Mouse (Mus musculus): ENCODE measurements around the gene Rexo4. TPM values are rescaled to one million over a fixed set of nuclear protein-coding genes. Genes with fewer than 3 reads are reported as not detected.

Rexo4 gene
- total RNA-seq, 2 experiments from 2014 or later, result 16.0 to 19.1 TPM

DNA sequence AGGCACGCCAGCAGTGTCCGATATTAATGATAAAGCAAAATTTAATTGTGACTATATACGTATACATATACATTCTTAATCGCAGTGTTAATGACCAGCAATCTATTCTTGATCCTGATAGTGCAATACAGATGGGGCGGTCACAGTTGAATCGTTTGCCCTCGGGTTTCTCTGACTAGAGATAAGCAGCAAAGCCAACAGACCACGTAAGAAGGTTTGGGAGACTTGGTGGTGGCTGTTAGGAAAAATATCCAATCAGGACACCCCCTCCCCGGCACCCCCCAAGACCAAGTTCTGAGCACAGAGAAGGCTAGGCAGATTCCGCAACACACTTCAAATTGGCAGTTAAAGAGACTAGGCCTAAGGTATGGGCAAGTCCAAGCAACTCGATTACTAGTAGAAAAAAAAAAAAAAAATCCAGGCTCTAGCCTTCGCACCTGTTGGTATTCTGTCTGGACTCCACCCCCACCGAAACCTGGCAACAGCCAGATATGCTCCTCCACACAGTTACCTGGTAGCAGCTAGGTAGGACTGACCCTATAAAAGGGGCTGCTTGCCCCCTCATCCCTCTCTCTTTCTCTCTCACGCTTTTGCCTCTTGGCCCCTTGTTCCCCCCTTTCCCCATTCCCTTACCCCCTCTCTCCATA is 661 bp upstream of the Rexo4 start:
- TF ChIP-seq CTCF (IDR thresholded peaks at IDR 0.05), result no peak
- no peak for DNase-seq
- intact Hi-C loops (cut with DNase I), result no loop called here
- Histone ChIP-seq H3K4me3 (peak overlapping the region; percentile 74), H3K27ac (peak overlapping the region; percentile 99)

DNA sequence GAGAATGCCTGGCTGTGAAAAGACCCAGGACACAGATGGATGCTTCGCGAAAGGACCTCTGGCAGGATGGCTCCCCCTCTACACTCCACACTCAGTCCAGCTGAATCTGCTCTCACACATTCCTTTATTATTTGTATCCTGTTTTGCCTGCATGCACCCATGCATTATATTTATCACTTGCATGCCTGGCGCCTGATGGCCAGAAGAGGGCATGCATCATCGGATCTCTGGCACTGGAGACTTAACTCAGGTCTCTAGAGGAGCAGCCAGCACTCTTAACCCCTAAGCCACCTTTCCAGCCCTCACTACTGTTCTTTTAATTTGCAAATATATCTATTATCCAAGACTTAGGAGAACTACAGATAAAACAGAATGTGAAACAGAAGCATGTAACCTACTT is 3.4 kb downstream of the Rexo4 start:
- no peak for DNase-seq
- peak; percentile 31; the same call in 1 of the 2 replicates for TF ChIP-seq CTCF (IDR thresholded peaks at IDR 0.05)
- intact Hi-C loops (cut with DNase I), result no loop called here
- Histone ChIP-seq H3K4me3 (no peak overlapping the region), H3K27ac (no peak overlapping the region)

- TF ChIP-seq CTCF (IDR thresholded peaks at IDR 0.05), result no peak
- intact Hi-C loops (cut with DNase I), result no loop called here
- Histone ChIP-seq H3K27ac (no peak overlapping the region), H3K4me3 (no peak overlapping the region)
- no peak for DNase-seq
Observed at GRCm38 (mm10) chr2:26957488-26957859, 6.7 kb downstream of the Rexo4 start.

GRCm38 (mm10) chr2:26956811-26957487 is 7.2 kb downstream of the Rexo4 start:
- TF ChIP-seq CTCF (IDR thresholded peaks at IDR 0.05), result no peak
- no peak overlapping the region for H3K4me3 ChIP-seq
- no peak overlapping the region for H3K27ac ChIP-seq
- DNase-seq, result no peak
- intact Hi-C loops (cut with DNase I), result no loop called here

DNA sequence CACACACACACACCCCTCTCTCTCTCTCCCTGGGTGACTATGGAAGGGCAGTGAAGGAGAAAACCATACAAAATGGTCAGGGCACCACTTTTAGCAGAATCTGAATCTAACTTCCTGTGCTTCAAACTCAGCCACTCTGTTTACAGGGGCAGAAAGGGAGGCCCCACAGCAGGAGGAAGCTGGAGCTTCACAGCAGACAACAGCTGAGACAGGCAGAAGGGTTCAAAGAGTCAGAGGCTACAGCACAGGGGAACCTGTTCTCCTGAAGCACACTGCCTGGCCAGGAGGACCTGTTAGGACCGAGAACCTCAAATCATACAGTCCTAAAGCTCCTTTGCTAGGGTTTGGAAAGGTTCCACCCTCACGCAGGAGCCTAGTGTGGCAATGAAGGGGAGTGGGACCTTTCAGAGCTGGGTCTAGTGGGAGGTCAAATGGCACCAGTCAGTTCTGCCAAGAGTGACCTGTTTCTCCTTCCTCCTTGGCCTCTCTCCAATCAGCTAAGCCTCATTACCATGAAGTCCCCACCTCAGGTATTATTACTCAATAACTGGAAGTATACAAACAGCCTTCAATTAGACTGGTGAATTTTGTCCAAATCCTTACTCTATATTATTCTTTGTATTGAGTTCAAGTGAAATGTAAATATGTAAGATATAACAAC is 9.3 kb downstream of the Rexo4 start:
- Histone ChIP-seq H3K27ac (no peak overlapping the region), H3K4me3 (no peak overlapping the region)
- intact Hi-C loops (cut with DNase I), result no loop called here
- no peak for DNase-seq
- TF ChIP-seq CTCF (IDR thresholded peaks at IDR 0.05), result no peak

DNA sequence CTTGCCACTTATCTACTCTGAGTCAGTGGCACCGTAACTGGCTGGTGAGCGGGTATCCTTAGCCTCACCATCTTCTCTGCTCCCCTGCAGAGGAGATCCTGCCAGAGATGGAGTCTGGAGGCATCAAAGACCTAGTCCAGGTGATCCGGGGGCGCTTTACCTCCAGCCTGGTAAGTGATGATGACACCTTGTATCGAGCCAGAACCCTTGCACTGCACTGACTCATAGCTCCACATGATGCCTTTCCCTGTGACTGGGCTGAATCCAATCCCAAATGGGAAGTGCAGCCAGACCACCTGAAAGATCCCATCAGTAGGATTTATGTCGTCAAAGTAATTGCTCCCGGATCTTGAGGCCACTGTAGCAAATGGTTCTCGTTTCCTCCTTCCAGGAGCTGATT is 11.3 kb downstream of the Rexo4 start:
- Histone ChIP-seq H3K27ac (no peak overlapping the region), H3K4me3 (no peak overlapping the region)
- TF ChIP-seq CTCF (IDR thresholded peaks at IDR 0.05), result no peak
- intact Hi-C loops (cut with DNase I), result no loop called here
- DNase-seq, result no peak

GRCm38 (mm10) chr2:26952193-26952592 is 12.0 kb downstream of the Rexo4 start:
- TF ChIP-seq CTCF (IDR thresholded peaks at IDR 0.05), result no peak
- Histone ChIP-seq H3K4me3 (no peak overlapping the region), H3K27ac (no peak overlapping the region)
- intact Hi-C loops (cut with DNase I), result no loop called here
- no peak for DNase-seq

DNA sequence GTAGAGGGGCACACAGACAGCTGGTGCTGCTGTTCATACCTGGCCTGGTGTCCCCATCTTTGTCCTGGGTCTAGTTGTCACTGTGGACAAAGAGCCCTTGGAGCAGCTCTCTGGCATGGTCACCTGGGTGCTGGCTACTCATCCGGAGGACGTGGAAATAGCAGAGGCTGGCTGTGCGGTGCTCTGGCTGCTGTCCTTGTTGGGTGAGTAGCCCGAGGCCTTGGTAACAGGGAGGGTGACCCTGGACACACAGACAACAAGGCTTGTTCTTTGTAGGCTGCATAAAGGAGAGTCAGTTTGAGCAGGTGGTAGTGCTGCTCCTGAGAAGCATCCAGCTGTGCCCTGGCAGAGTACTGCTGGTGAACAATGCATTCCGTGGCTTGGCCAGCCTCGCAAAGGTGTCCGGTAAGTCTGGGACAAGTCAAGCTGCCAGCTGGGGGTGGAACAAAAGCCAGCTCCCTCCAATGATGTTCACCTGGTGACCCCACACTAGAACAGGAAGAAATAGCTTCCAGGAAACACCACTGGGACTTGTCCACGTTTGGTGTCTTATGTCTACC is 12.8 kb downstream of the Rexo4 start:
- DNase-seq, result no peak
- no peak for TF ChIP-seq CTCF (IDR thresholded peaks at IDR 0.05)
- Histone ChIP-seq H3K4me3 (no peak overlapping the region), H3K27ac (no peak overlapping the region)
- intact Hi-C loops (cut with DNase I), result no loop called here

DNA sequence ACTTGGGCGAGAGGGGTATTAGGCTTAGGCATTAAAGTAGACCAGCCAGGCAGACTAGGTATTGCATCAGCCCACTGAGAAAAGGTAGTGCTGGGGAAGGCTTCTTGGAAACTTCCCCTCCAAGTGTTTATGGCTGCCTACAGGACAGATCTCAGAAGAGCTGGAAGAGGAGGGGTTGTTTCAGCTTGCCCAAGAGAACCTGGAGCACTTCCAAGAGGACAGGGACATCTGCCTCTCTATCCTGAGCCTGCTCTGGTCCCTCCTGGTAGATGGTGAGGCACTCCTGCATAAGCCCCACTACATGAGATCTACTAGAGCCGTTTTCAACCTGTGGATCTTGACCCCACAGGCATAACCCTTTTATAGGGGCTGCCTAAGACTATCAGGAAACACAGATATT is 13.8 kb downstream of the Rexo4 start:
- no peak for DNase-seq
- Histone ChIP-seq H3K27ac (no peak overlapping the region), H3K4me3 (no peak overlapping the region)
- intact Hi-C loops (cut with DNase I), result no loop called here
- TF ChIP-seq CTCF (IDR thresholded peaks at IDR 0.05), result no peak

DNA sequence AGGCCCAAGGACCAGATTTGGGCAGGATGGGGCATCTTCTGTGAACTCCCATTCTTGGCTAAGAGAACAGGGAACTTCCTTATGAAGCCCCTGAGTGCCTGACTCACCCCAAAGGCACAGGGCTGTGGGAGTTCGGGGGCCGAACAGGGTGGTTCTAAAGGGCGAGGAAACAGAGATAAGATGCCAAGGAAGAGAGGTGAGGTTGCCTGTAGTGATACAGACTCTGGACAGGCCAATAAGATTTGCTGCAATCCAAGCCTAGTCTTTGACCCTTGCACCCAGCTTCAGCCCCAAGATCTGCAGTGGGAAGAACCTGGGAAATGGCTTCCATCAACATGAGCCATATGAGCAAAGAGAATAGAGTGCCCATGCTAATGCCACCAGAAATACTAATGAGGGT is 20.9 kb downstream of the Rexo4 start:
- no peak for TF ChIP-seq CTCF (IDR thresholded peaks at IDR 0.05)
- intact Hi-C loops (cut with DNase I), result no loop called here
- no peak for DNase-seq
- Histone ChIP-seq H3K27ac (no peak overlapping the region), H3K4me3 (no peak overlapping the region)

DNA sequence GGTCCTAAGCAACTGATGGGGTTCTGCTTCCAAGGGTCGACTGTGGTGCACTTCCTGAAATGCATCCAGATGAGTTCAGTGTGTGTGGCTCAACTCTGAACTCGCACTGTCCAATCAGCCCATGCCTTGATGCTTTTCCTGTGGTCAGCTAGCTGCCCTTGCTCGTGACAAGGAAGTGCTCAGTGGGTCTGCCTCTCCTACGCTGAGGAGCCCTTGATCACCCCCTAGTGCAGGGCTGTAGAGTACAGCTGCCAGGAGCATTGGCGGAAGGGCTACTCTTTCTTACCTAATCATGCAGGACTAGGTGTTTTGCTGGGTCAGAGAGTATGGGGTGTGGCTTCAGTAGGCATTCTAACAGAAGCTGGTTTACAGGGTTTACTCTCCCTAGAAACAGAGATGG is 22.6 kb downstream of the Rexo4 start:
- Histone ChIP-seq H3K4me3 (no peak overlapping the region), H3K27ac (no peak overlapping the region)
- intact Hi-C loops (cut with DNase I), result no loop called here
- DNase-seq, result no peak
- no peak for TF ChIP-seq CTCF (IDR thresholded peaks at IDR 0.05)

GRCm38 (mm10) chr2:26936425-26936824 is 27.8 kb downstream of the Rexo4 start:
- TF ChIP-seq CTCF (IDR thresholded peaks at IDR 0.05), result no peak
- DNase-seq, result no peak
- intact Hi-C loops (cut with DNase I), result loop anchor here (5.0 kb wide), 1 partner anchor 71 kb away; the partner anchor contains the start of gene Cacfd1
- Histone ChIP-seq H3K27ac (no peak overlapping the region), H3K4me3 (no peak overlapping the region)

- no peak for TF ChIP-seq CTCF (IDR thresholded peaks at IDR 0.05)
- H3K4me3 ChIP-seq, result no peak overlapping the region
- H3K27ac ChIP-seq, result no peak overlapping the region
- no peak for DNase-seq
- intact Hi-C loops (cut with DNase I), result loop anchor here (5.0 kb wide), 1 partner anchor 72 kb away; the partner anchor contains the start of gene Cacfd1
Observed at GRCm38 (mm10) chr2:26935286-26935685, 28.9 kb downstream of the Rexo4 start.
